Mouse (Mus musculus): ENCODE results near the gene Nmnat3.
"Not testable (repeated sequence)": the region's sequence is repeated elsewhere in the genome, so short reads cannot be mapped to it uniquely, and the experiment has no call there.

Nmnat3 gene

GRCm38 (mm10) chr9:98287135-98287534, at the start of gene Nmnat3:
Nmnat3 (plus strand) TSS chr9:98287435.
- DNase-seq (ENCODE audit: inconsistent ontology term), result not testable (repeated sequence)

GRCm38 (mm10) chr9:98243481-98243880, 43.8 kb upstream of the Nmnat3 start:
- no peak for DNase-seq (ENCODE audit: inconsistent ontology term)

- DNase-seq (ENCODE audit: inconsistent ontology term), result peak; percentile 5
These were observed 43.0 kb upstream of the Nmnat3 start for GRCm38 (mm10) chr9:98244223-98244622.

- DNase-seq (ENCODE audit: inconsistent ontology term), result no peak
These were observed 42.0 kb upstream of the Nmnat3 start for GRCm38 (mm10) chr9:98245226-98245625.

GRCm38 (mm10) chr9:98246351-98246750, 40.9 kb upstream of the Nmnat3 start:
- no peak for DNase-seq (ENCODE audit: inconsistent ontology term)

- DNase-seq (ENCODE audit: inconsistent ontology term), result no peak
These were observed 27.0 kb upstream of the Nmnat3 start for GRCm38 (mm10) chr9:98260210-98260609.

GRCm38 (mm10) chr9:98261461-98262011, 25.7 kb upstream of the Nmnat3 start:
- peak; percentile 25 for DNase-seq (ENCODE audit: inconsistent ontology term)

GRCm38 (mm10) chr9:98264916-98265315, 22.3 kb upstream of the Nmnat3 start:
- DNase-seq (ENCODE audit: inconsistent ontology term), result no peak

GRCm38 (mm10) chr9:98272734-98273133, 14.5 kb upstream of the Nmnat3 start:
- no peak for DNase-seq (ENCODE audit: inconsistent ontology term)

- peak; percentile 56 for DNase-seq (ENCODE audit: inconsistent ontology term)
These were observed 12.2 kb upstream of the Nmnat3 start for GRCm38 (mm10) chr9:98275080-98275479.

GRCm38 (mm10) chr9:98280162-98280561, 7.1 kb upstream of the Nmnat3 start:
- DNase-seq (ENCODE audit: inconsistent ontology term), result no peak

GRCm38 (mm10) chr9:98285606-98286301, 1.5 kb upstream of the Nmnat3 start:
- DNase-seq (ENCODE audit: inconsistent ontology term), result no peak

GRCm38 (mm10) chr9:98289665-98290064, 2.4 kb downstream of the Nmnat3 start:
- no peak for DNase-seq (ENCODE audit: inconsistent ontology term)

- DNase-seq (ENCODE audit: inconsistent ontology term), result no peak
These were observed 3.4 kb downstream of the Nmnat3 start for GRCm38 (mm10) chr9:98290591-98290990.

GRCm38 (mm10) chr9:98296383-98297201, 9.4 kb downstream of the Nmnat3 start:
- DNase-seq (ENCODE audit: inconsistent ontology term), result peak; percentile 95

- peak; percentile 49 for DNase-seq (ENCODE audit: inconsistent ontology term)
These were observed 10.2 kb downstream of the Nmnat3 start for GRCm38 (mm10) chr9:98297234-98297936.

- no peak for DNase-seq (ENCODE audit: inconsistent ontology term)
These were observed 10.8 kb downstream of the Nmnat3 start for GRCm38 (mm10) chr9:98297937-98298595.

GRCm38 (mm10) chr9:98298761-98299160, 11.5 kb downstream of the Nmnat3 start:
- DNase-seq (ENCODE audit: inconsistent ontology term), result no peak

- DNase-seq (ENCODE audit: inconsistent ontology term), result no peak
These were observed 12.0 kb downstream of the Nmnat3 start for GRCm38 (mm10) chr9:98299235-98299634.

GRCm38 (mm10) chr9:98300582-98300981, 13.3 kb downstream of the Nmnat3 start:
- DNase-seq (ENCODE audit: inconsistent ontology term), result no peak

GRCm38 (mm10) chr9:98307011-98307410, 19.8 kb downstream of the Nmnat3 start:
- no peak for DNase-seq (ENCODE audit: inconsistent ontology term)

Data from Muller cell, postnatal 12 days (primary cell).